Mouse (Mus musculus) central nervous system, embryonic 18 days (tissue): Measurements from ENCODE around the gene Olfr924. TPM values are rescaled to one million over a fixed set of nuclear protein-coding genes. Genes with fewer than 3 reads are reported as not detected.

Source experiments
- polyA plus RNA-seq: library from polyadenylated mRNA; depleted of rRNA; stranded (reverse); fragments of >200 nt; gene quantifications from 2 replicates; pipeline ENCODE4 v1.2.3, GENCODE M21; 2012; rRNA removed

Olfr924 gene
- polyA plus RNA-seq, result not detected in 2 replicates

DNA sequence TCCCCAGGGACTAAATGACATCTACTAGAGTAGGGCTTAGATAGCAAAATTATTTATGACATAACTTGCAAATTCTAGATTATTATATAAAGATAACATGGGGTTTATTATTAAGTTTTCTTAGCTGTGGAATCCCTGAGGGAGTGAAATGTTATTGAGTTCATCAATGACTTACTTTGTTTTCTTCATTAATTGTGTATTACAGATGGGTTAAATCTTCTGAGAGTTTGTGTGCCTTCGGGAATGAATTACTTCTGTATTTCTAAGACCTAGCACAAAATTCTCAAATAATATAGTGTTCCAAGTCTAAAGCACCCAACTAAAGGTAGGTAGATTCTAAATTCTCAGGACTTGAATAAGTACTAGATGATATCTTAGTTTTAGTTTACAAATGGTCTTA lies at the start of gene Olfr924:
TSS of gene Olfr924 (plus strand) at position 301 of the 400 bp plus-strand sequence.

GRCm38 (mm10) chr9:38814314-38814713 lies 29.9 kb upstream of the Olfr924 start, which contains the start of gene Olfr922:
Olfr922 (plus strand) TSS chr9:38814614.

GRCm38 (mm10) chr9:38826245-38826644 lies 18.0 kb upstream of the Olfr924 start, which contains the start of gene Olfr923:
Olfr923 (plus strand) TSS chr9:38826545.

DNA sequence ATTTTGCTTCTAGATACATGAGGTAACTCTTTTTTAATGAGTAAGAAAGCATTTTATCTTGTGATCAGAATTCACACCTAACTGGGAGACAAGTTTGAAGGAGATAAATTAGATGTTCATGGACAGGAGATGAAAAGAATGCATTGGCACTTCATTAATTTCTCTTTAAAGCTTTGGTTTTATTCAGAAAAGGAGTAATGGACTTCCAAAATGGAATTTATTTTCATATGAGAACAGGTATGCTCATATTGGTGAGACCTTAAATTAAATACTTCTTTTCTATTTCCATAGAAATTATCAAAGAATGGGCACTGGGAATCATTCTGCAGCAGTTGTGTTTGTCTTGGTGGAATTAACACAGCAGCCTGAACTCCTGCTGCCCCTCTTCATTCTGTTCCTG lies 10.5 kb downstream of the Olfr924 start, which contains the start of gene Olfr26:
TSS of gene Olfr26 (plus strand) at position 301 of the 400 bp plus-strand sequence.

DNA sequence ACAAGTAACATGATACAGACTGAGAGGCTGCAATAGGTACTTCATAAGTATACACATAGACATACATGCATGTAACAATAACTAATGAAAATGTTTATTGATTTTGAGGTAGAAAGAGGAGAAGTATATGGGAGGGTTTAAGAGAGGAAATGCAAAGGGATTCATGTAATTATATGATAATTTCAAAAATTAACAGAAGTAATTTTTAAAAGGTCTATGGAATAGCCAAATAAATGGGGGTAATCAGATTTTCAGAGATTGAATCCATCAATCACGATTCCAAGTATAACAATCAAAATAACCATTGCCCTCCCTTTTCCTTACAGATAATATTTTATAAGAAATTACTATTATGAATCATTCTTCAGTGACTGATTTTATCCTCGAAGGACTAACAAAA lies 32.6 kb downstream of the Olfr924 start, which contains the start of gene Olfr926:
TSS of gene Olfr926 (plus strand) at position 301 of the 400 bp plus-strand sequence.

Other genes starting within 250 kb of the Olfr924 start
- not detected in 2 replicates for gene Olfr914, start 239.3 kb upstream of the Olfr924 start, polyA plus RNA-seq
- gene Olfr916, start 184.6 kb upstream of the Olfr924 start, polyA plus RNA-seq, result not detected in 2 replicates
- gene Olfr917, start 178.6 kb upstream of the Olfr924 start, polyA plus RNA-seq, result not detected in 2 replicates
- gene Olfr918, start 169.8 kb upstream of the Olfr924 start, polyA plus RNA-seq, result not detected in 2 replicates
- not detected in 2 replicates for gene Olfr919, start 140.8 kb upstream of the Olfr924 start, polyA plus RNA-seq
- gene Vwa5a, start 126.2 kb upstream of the Olfr924 start, polyA plus RNA-seq, result 4.7 and 6.2 TPM in 2 replicates
- gene Olfr920, start 92.2 kb upstream of the Olfr924 start, polyA plus RNA-seq, result 0.03 and 0.05 TPM in 2 replicates
- gene Olfr921, start 71.4 kb upstream of the Olfr924 start, polyA plus RNA-seq, result not detected in 2 replicates
- not detected in 2 replicates for gene Olfr922, start 29.8 kb upstream of the Olfr924 start, polyA plus RNA-seq
- not detected in 2 replicates for gene Olfr923, start 17.9 kb upstream of the Olfr924 start, polyA plus RNA-seq
- not detected in 2 replicates for gene Olfr26, start 10.6 kb downstream of the Olfr924 start, polyA plus RNA-seq
- gene Olfr926, start 32.7 kb downstream of the Olfr924 start, polyA plus RNA-seq, result not detected in 2 replicates
- not detected in 2 replicates for gene Olfr930, start 85.4 kb downstream of the Olfr924 start, polyA plus RNA-seq
- gene Olfr933, start 127.9 kb downstream of the Olfr924 start, polyA plus RNA-seq, result not detected in 2 replicates
- not detected in 2 replicates for gene Olfr934, start 143.9 kb downstream of the Olfr924 start, polyA plus RNA-seq
- not detected in 2 replicates for gene Olfr935, start 155.2 kb downstream of the Olfr924 start, polyA plus RNA-seq
- not detected in 2 replicates for gene Olfr146, start 178.9 kb downstream of the Olfr924 start, polyA plus RNA-seq
- not detected in 2 replicates for gene Olfr937, start 220.5 kb downstream of the Olfr924 start, polyA plus RNA-seq
- not detected in 2 replicates for gene Olfr938, start 234.4 kb downstream of the Olfr924 start, polyA plus RNA-seq